Mouse (Mus musculus) MEL (cell line): ENCODE data around the gene Skint8.

Experiments
- BHLHE40 ChIP-seq: IDR thresholded peaks from 2 replicates; pipeline ENCODE4 v1.6.1; 2012; ENCODE audit warnings: low read depth, mild to moderate bottlenecking, inconsistent platforms, low read length, improper control_type of control experiment, borderline replicate concordance
- CHD2 ChIP-seq: IDR thresholded peaks from 2 replicates; pipeline ENCODE4 v1.6.1; 2011; ENCODE audit warnings: low read length, improper control_type of control experiment
- MAFK ChIP-seq: IDR thresholded peaks from 2 replicates; pipeline ENCODE4 v1.6.1; 2011; ENCODE audit warnings: low read depth, mild to moderate bottlenecking, low read length, improper control_type of control experiment, borderline replicate concordance
- NRF1 ChIP-seq: IDR thresholded peaks from 2 replicates; pipeline ENCODE4 v1.6.1; 2014; ENCODE audit warnings: low read depth, mild to moderate bottlenecking, inconsistent platforms, low read length, improper control_type of control experiment, moderate library complexity; ENCODE audit not compliant: poor library complexity, insufficient read depth, severe bottlenecking
- SIN3A ChIP-seq: IDR thresholded peaks from 2 replicates; pipeline ENCODE4 v1.6.1; 2012; ENCODE audit warnings: low read length, improper control_type of control experiment, inconsistent platforms
- ZKSCAN1 ChIP-seq: IDR thresholded peaks from 2 replicates; pipeline ENCODE4 v1.6.1; 2012; ENCODE audit warnings: low read depth, mild to moderate bottlenecking, inconsistent platforms, low read length, improper control_type of control experiment, moderate library complexity

DNA sequence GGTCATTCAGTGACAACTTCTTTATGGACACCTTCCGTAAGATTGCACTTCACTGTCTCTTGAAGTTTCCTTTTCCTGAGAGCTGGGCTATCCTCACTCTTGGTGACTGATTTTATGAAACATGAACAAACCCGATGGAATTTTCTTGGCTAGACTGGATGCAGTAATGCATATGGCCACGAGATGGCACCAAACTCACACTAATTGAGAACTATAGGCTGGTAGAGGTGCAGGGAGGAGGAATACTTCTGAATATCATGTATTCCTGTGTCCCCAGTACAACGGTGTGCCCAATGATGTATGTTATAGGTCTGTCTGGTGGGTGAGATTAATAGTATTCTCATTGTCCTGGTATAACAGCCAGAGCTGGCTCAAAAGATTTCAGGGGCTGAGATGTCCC lies 32.6 kb upstream of the Skint8 start:
- no peak for TF ChIP-seq NRF1
- TF ChIP-seq CHD2 = no peak
- TF ChIP-seq MAFK = no peak
- TF ChIP-seq SIN3A = no peak
- TF ChIP-seq BHLHE40 = no peak
- TF ChIP-seq ZKSCAN1 = no peak
